Mouse (Mus musculus) hindbrain, embryonic 10.5 days (tissue): Measurements from ENCODE around the gene Gm10337. TPM values are rescaled to one million over a fixed set of nuclear protein-coding genes. Genes with fewer than 3 reads are reported as not detected.

Experiments used
- DNase-seq: peaks from one replicate; pipeline ENCODE4 v3.0.0-alpha.2; 2017; ENCODE audit warnings: low spot score
- H3K27ac ChIP-seq: fragments of 300-500 bp; sonication (generic); 2 replicates; pipeline ENCODE4 v1.5.1; 2016; ENCODE audit warnings: mild to moderate bottlenecking, moderate library complexity
- H3K27me3 ChIP-seq: fragments of 300-500 bp; sonication (generic); 2 replicates; pipeline ENCODE4 v1.6.1; 2016; ENCODE audit warnings: mild to moderate bottlenecking; ENCODE audit not compliant: poor library complexity, insufficient read depth, severe bottlenecking
- H3K36me3 ChIP-seq: fragments of 300-500 bp; sonication (generic); 2 replicates; pipeline ENCODE4 v1.6.1; 2016; ENCODE audit warnings: mild to moderate bottlenecking, moderate library complexity
- H3K4me1 ChIP-seq: fragments of 300-500 bp; sonication (generic); replicated peaks from 2 replicates; pipeline ENCODE4 v1.6.1; 2016; ENCODE audit warnings: mild to moderate bottlenecking
- H3K4me3 ChIP-seq: fragments of 300-500 bp; sonication (generic); 2 replicates; pipeline ENCODE4 v1.5.1; 2016; ENCODE audit warnings: mild to moderate bottlenecking, moderate library complexity
- H3K9me3 ChIP-seq: fragments of 300-500 bp; sonication (generic); 2 replicates; pipeline ENCODE4 v1.6.1; 2016; ENCODE audit warnings: mild to moderate bottlenecking, moderate library complexity
- WGBS: fragments of 180-500 bp; shearing (Covaris S2); methylation state at CpG from one replicate; pipeline ENCODE4 v1.1.7; 2016; 5-methylcytosine and 5-hydroxymethylcytosine counted together
- polyA plus RNA-seq: library from polyadenylated mRNA; unstranded; fragments of >200 nt; fragmentation: Nextera tagmentation; extraction: Ambion mirVana; gene quantifications from 2 replicates; pipeline ENCODE4 v1.2.1, GENCODE M21; 2016

Gene Gm10337
- polyA plus RNA-seq, 1 experiment from 2014 or later = 11.3 TPM

- Histone ChIP-seq H3K27me3 (no peaks in the 10 kb centered on the region), H3K9me3 (no peaks in the 10 kb centered on the region), H3K36me3 (peaks cover 96% of the 10 kb centered on the region), H3K27ac (no peak overlapping the region), H3K4me3 (no peak overlapping the region), H3K4me1 (0 out of 2 replicates have a peak, but pooled peaks cover 5% of the 10 kb centered on the region)
- DNase-seq = no peak
- 86% methylated on average over 9 of the region's 9 CpGs for WGBS
Measured at GRCm38 (mm10) chr15:102502254-102502840, 1.2 kb upstream of the Gm10337 start.

DNA sequence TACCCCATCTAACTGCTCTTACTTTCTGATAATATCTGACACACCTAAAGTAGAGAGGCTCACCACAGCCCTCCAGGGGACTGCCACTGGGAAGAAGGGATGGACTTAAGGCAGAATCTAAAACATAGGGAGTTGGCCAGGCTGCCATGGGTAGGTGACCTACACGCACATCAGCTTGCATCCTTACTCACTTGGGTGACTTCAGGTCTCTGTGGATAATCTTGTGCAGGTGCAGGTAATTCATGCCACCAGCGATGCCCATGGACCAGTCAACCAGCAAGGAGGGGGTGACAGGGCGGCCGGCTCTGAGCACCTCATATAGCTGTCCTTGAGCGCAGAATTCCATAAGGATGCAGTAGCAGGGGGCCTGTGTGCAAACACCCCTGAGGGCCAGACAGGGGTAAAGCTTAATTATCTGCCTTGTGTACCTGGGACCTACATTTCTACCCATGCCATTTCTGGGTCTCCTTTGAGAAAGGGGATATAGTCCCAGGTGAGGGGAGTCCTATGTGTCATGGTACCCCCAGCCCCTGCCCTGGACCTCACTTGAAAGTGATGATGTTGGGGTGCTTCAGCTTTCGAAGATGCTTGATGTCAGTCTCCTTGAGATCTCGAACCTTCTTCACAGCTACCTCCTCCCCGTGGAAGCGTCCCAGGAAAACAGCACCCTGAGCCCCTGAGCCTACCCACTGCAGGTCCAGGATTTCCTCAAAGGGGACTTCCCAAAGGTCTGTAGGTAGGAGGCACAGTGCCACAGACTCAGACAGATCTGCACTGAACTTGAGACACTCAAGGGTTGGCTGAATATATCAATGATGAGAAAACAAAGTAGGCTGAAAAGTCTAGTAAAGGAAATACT lies 631 bp downstream of the Gm10337 start:
- H3K27me3 ChIP-seq = no peaks in the 10 kb centered on the region
- peaks cover 87% of the 10 kb centered on the region for H3K36me3 ChIP-seq
- H3K4me3 ChIP-seq = no peak overlapping the region
- no peak for DNase-seq
- H3K4me1 ChIP-seq = peaks cover 7% of the 10 kb centered on the region; the same call in 1 of the 2 replicates
- H3K27ac ChIP-seq = no peak overlapping the region
- 91% methylated on average over 9 of the region's 9 CpGs for WGBS
- no peaks in the 10 kb centered on the region for H3K9me3 ChIP-seq

DNA sequence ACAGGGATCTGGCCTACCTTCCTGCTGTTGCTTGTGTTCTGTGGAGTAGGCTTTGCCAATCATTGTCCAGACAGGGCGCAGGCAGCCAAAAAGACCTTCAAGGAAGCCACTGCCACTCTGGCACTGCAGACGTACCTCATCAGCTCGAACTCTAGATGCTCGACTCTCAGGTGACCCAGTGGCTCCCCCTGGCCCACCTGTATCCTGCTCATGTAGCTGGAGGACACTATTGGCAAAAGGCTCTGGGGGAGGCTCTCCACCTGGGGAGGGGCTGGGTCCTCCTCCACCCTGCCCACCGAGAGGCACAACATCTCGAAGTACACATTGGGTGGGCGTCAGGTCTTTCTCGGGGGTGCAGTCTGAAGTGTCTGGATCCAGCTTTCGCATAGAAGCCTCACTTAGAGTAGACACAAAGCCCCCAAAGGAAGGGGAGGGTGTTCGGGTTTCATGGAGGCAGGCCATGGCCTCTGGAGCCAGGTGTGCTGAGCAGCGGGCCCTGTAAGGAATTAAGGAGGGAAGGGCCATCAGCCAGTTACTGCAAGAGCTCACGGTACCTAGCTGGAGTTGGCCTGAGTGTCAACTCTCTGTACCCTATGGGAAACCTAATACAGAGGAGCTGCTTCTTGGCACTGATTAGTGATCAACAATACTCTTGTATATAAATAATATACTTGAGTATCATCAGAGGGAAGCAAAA lies 1.7 kb downstream of the Gm10337 start:
- Histone ChIP-seq H3K4me3 (no peak overlapping the region), H3K27ac (no peak overlapping the region), H3K36me3 (peaks cover 76% of the 10 kb centered on the region), H3K27me3 (no peaks in the 10 kb centered on the region), H3K4me1 (peaks cover 18% of the 10 kb centered on the region), H3K9me3 (no peaks in the 10 kb centered on the region)
- WGBS = 81% methylated on average over 12 of the region's 12 CpGs
- no peak for DNase-seq

- DNase-seq = no peak
- WGBS = 92% methylated on average over 9 of the region's 9 CpGs
- Histone ChIP-seq H3K27me3 (no peaks in the 10 kb centered on the region), H3K27ac (no peak overlapping the region), H3K9me3 (no peaks in the 10 kb centered on the region), H3K4me3 (no peak overlapping the region), H3K4me1 (peaks cover 25% of the 10 kb centered on the region), H3K36me3 (peaks cover 69% of the 10 kb centered on the region)
Measured at GRCm38 (mm10) chr15:102505770-102506463, 2.4 kb downstream of the Gm10337 start.

GRCm38 (mm10) chr15:102506464-102506830 lies 2.9 kb downstream of the Gm10337 start:
- Histone ChIP-seq H3K27ac (no peak overlapping the region), H3K4me1 (peaks cover 30% of the 10 kb centered on the region), H3K27me3 (no peaks in the 10 kb centered on the region), H3K4me3 (no peak overlapping the region), H3K9me3 (no peaks in the 10 kb centered on the region), H3K36me3 (peaks cover 64% of the 10 kb centered on the region)
- DNase-seq = no peak
- WGBS = 79% methylated on average over 2 of the region's 2 CpGs

- Histone ChIP-seq H3K36me3 (peaks cover 60% of the 10 kb centered on the region), H3K9me3 (no peaks in the 10 kb centered on the region), H3K4me3 (no peak overlapping the region), H3K27me3 (no peaks in the 10 kb centered on the region), H3K27ac (no peak overlapping the region), H3K4me1 (peaks cover 35% of the 10 kb centered on the region)
- WGBS = 90% methylated on average over 1 of the region's 1 CpGs
- no peak for DNase-seq
Measured at GRCm38 (mm10) chr15:102506864-102507263, 3.3 kb downstream of the Gm10337 start.

DNA sequence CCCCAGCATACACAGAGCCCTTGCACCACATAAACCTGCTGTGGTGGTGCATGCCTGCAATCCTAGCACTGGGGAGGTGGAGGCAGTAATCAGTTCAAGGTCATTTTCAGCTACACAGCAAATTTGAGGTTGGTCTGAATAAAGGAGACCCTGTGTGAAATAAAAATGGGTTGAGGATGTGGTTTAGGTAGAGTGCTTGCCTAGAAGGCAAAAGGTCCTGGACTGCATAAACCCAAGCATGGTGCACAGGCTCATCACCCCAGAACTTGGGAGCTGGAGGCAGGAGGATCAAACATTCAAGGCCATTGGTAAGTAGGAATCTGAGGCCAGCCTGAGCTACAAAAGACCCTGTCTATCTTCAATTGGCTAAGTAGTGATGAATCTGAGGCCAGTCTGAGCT lies 4.0 kb downstream of the Gm10337 start:
- Histone ChIP-seq H3K9me3 (no peaks in the 10 kb centered on the region), H3K27me3 (no peaks in the 10 kb centered on the region), H3K4me1 (peaks cover 42% of the 10 kb centered on the region), H3K27ac (no peak overlapping the region), H3K36me3 (peaks cover 53% of the 10 kb centered on the region), H3K4me3 (no peak overlapping the region)
- no peak for DNase-seq

DNA sequence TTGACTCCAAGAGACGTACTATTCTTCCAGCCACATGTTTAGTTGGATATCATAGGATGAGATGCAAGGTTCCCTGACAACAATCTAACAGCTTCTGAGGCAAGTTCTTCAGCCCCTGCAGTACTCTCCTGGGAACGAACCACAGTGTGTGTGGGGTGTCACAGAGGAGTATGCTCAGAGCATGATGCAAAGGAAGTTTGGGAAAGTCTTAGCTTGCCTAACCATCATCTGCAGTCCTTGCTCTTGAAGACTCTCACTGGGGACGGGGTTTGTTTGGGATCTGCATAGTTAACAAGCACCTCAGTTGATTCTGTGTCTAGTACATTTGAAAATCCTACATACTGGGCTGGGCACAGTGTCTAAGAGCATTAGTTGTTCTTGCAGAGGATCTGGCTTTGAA lies 4.8 kb downstream of the Gm10337 start:
- Histone ChIP-seq H3K4me1 (peaks cover 48% of the 10 kb centered on the region), H3K27ac (no peak overlapping the region), H3K27me3 (no peaks in the 10 kb centered on the region), H3K36me3 (peaks cover 45% of the 10 kb centered on the region), H3K9me3 (no peaks in the 10 kb centered on the region), H3K4me3 (no peak overlapping the region)
- DNase-seq = no peak
- 80% methylated on average over 3 of the region's 3 CpGs for WGBS

GRCm38 (mm10) chr15:102510110-102510509 lies 6.6 kb downstream of the Gm10337 start:
- 7% methylated on average over 9 of the region's 9 CpGs for WGBS
- no peaks in the 10 kb centered on the region for H3K9me3 ChIP-seq
- H3K36me3 ChIP-seq = peaks cover 27% of the 10 kb centered on the region
- H3K4me3 ChIP-seq = peak overlapping the region; percentile 69
- no peak for DNase-seq
- H3K27me3 ChIP-seq = no peaks in the 10 kb centered on the region
- peaks cover 48% of the 10 kb centered on the region for H3K4me1 ChIP-seq
- H3K27ac ChIP-seq = peak overlapping the region; percentile 91

DNA sequence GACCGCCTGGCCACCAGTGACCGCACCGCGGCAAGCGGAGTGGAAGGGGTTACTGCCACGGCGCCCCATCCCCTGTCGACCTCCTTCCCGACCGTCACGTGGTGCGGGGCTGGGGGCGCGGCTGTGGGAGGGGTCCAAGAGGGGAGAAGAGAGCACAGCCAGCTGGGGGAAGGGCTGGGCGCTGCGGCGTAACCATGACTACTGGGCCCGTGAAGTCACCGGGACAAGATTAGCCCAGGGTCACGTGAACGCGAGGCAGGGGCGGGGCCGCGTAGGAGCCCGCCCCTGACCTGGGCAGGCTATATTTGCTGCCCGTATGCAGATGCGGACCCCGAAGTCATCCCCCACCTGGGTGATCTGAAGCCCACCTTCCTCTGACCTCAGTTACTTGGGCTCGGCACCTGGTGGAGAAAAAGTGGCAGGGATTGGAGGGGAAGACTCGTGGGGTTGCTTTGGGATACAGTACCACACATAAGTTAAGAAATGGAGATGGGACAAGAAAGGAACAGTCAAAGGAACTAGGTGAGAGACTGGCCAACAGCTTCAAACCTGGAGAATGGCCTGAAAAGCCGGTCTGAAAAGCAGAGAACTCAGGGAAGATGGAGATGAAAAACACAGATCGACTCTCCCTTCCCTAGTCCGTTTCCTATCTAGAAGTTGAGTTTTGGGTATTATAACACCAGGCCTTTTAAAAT lies 7.2 kb downstream of the Gm10337 start:
- Histone ChIP-seq H3K9me3 (no peaks in the 10 kb centered on the region), H3K4me3 (peak overlapping the region; percentile 69), H3K27ac (peak overlapping the region; percentile 91), H3K27me3 (no peaks in the 10 kb centered on the region), H3K36me3 (peaks cover 21% of the 10 kb centered on the region), H3K4me1 (peaks cover 52% of the 10 kb centered on the region)
- WGBS = 5% methylated on average over 34 of the region's 34 CpGs
- DNase-seq = peak; percentile 97

DNA sequence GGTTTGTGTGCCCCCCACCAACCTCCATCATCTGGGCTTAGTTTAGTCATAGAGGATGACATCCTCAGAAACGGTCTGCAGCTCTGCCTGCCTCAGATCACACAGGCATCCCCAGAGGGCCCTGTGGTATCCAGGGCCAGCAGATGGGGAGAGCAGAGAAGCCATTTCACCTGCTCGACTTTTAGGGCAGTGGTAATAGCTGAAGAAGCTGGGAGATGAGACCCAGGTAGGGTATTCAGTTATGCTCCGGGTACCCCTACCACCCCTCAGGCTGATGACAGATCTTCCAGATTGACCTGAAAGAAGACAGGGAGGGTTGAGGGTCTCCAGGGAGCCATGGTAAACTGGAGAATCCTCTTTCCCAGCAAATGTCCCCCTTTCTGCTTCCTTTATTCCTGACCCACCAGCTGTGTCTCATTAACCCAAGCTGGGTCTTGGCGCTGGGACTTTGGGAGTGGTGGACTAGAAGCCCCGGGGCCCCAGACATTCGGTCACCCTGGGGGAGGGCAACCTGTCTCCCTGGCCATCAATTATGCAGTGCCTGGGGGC lies 7.8 kb downstream of the Gm10337 start:
- H3K4me1 ChIP-seq = peaks cover 56% of the 10 kb centered on the region
- no peaks in the 10 kb centered on the region for H3K27me3 ChIP-seq
- no peaks in the 10 kb centered on the region for H3K9me3 ChIP-seq
- DNase-seq = peak; percentile 60
- H3K4me3 ChIP-seq = peak overlapping the region; percentile 69
- H3K36me3 ChIP-seq = peaks cover 16% of the 10 kb centered on the region
- WGBS = 11% methylated on average over 6 of the region's 6 CpGs
- H3K27ac ChIP-seq = peak overlapping the region; percentile 91

DNA sequence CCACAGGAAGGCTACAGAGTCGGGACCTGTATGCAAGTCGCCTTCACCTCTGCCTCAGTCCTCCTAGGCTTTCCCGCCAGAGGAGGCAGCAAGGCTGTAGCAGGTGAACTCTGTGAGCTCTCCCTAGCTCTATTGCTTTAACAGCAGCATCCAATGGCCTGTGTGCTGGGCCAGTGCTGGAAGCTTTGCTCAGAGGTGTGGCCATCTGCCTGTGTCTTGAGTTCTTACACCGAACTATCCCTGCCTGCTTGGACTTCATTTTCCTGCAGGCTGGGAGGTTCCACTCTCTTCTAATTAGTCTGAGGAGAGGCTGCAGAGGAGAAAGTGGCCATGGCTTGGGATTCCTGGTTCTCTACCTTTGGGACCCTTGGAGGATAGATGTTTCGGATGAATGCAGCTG lies 8.5 kb downstream of the Gm10337 start:
- Histone ChIP-seq H3K4me1 (peaks cover 61% of the 10 kb centered on the region), H3K4me3 (peak overlapping the region; percentile 69)
- 25% methylated on average over 5 of the region's 5 CpGs for WGBS

More for the DNA sequence above, 8.5 kb downstream of the Gm10337 start:
- Histone ChIP-seq H3K9me3 (no peaks in the 10 kb centered on the region), H3K36me3 (peaks cover 13% of the 10 kb centered on the region), H3K27me3 (no peaks in the 10 kb centered on the region), H3K27ac (peak overlapping the region; percentile 91)
- no peak for DNase-seq
